Mouse (Mus musculus): ENCODE measurements around the gene Zfp524.

- no peak for TF ChIP-seq CTCF (IDR thresholded peaks at IDR 0.05; ENCODE audit: low read depth)
- TF ChIP-seq EP300 (IDR thresholded peaks at IDR 0.05; ENCODE audit: low read depth) = no peak
Measured at GRCm38 (mm10) chr7:5052931-5053343, 38.7 kb downstream of the Zfp524 start.
